Mouse (Mus musculus) neural tube, embryonic 14.5 days (tissue): Measurements from ENCODE around the gene Klhl1. TPM values are rescaled to one million over a fixed set of nuclear protein-coding genes. Genes with fewer than 3 reads are reported as not detected.
A peak's percentile ranks its signal among the peaks of the same experiment; 100 is the strongest.
"Not testable (repeated sequence)": the region's sequence is repeated elsewhere in the genome, so short reads cannot be mapped to it uniquely, and the experiment has no call there.

ENCODE experiments used
- ATAC-seq: fragments of 200-750 bp; cut with Nextera tagmentation; 2 replicates; pipeline ENCODE4 v1.8.0; 2017; ENCODE audit warnings: low read depth, mild to moderate bottlenecking, moderate TSS enrichment, moderate library complexity
- H3K27ac ChIP-seq: fragments of 300-500 bp; sonication (generic); 2 replicates; pipeline ENCODE4 v1.5.1; 2014; ENCODE audit warnings: low read depth, mild to moderate bottlenecking, control low read depth, low read length, moderate library complexity, mixed read lengths
- H3K27me3 ChIP-seq: fragments of 300-500 bp; sonication (generic); 2 replicates; pipeline ENCODE4 v1.6.1; 2014; ENCODE audit warnings: low read length; ENCODE audit not compliant: control insufficient read depth, insufficient read depth
- H3K36me3 ChIP-seq: fragments of 300-500 bp; sonication (generic); 2 replicates; pipeline ENCODE4 v1.6.1; 2014; ENCODE audit warnings: low read length, mixed read lengths; ENCODE audit not compliant: control insufficient read depth, insufficient read depth
- H3K4me1 ChIP-seq: fragments of 300-500 bp; sonication (generic); 2 replicates; pipeline ENCODE4 v1.6.1; 2014; ENCODE audit warnings: low read length; ENCODE audit not compliant: control insufficient read depth, insufficient read depth
- H3K4me2 ChIP-seq: fragments of 300-500 bp; sonication (generic); 2 replicates; pipeline ENCODE4 v1.6.1; 2014; ENCODE audit warnings: mild to moderate bottlenecking, low read depth, low read length, control low read depth
- H3K4me3 ChIP-seq: fragments of 300-500 bp; sonication (generic); 2 replicates; pipeline ENCODE4 v1.5.1; 2014; ENCODE audit warnings: low read depth, low read length, control low read depth, mixed read lengths
- H3K9ac ChIP-seq: fragments of 300-500 bp; sonication (generic); replicated peaks from 2 replicates; pipeline ENCODE4 v1.6.1; 2014; ENCODE audit warnings: low read depth, mild to moderate bottlenecking, control low read depth, low read length, mixed read lengths
- H3K9me3 ChIP-seq: fragments of 300-500 bp; sonication (generic); 2 replicates; pipeline ENCODE4 v1.6.1; 2016; ENCODE audit warnings: low read length; ENCODE audit not compliant: control insufficient read depth
- WGBS: fragments of 180-500 bp; shearing (Covaris S2); extraction: QIAGEN DNeasy Blood & Tissue Kit; methylation state at CpG from one replicate; pipeline ENCODE4 v1.1.7; 2014; 5-methylcytosine and 5-hydroxymethylcytosine counted together
- polyA plus RNA-seq: library from polyadenylated mRNA; unstranded; fragments of >200 nt; fragmentation: Nextera tagmentation; extraction: Ambion mirVana; gene quantifications from 2 replicates; pipeline ENCODE4 v1.2.1, GENCODE M21; 2014

The Klhl1 gene
- polyA plus RNA-seq, 1 experiment from 2014 or later: 11.8 TPM

DNA sequence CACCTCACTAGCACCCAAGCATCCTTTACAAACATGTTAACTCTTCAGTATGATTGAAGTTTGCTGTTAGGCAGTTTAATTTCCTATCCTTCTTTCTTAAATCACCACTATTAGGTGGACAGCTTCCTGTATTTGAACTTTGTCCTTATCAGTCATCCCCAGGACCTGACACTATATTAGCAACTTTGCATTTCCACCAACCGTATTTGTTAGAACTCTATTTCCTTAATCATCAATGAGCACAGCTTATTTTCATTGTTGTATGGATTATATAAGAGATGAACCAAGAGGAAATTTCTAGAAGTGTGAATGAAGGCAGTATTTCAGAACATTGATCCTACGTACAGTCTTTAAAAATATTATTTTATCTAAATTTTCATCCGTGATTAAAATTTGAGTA, 156.2 kb downstream of the Klhl1 start:
- H3K9me3 ChIP-seq: no peaks in the 10 kb centered on the region
- H3K4me3 ChIP-seq: no peak overlapping the region
- no peaks in the 10 kb centered on the region for H3K27me3 ChIP-seq
- no peak overlapping the region for H3K27ac ChIP-seq
- H3K4me1 ChIP-seq: no peaks in the 10 kb centered on the region
- no peak overlapping the region for H3K9ac ChIP-seq
- H3K36me3 ChIP-seq: no peaks in the 10 kb centered on the region
- no peak for ATAC-seq
- 87% methylated on average over 3 of the region's 3 CpGs for WGBS
- no peak overlapping the region for H3K4me2 ChIP-seq

DNA sequence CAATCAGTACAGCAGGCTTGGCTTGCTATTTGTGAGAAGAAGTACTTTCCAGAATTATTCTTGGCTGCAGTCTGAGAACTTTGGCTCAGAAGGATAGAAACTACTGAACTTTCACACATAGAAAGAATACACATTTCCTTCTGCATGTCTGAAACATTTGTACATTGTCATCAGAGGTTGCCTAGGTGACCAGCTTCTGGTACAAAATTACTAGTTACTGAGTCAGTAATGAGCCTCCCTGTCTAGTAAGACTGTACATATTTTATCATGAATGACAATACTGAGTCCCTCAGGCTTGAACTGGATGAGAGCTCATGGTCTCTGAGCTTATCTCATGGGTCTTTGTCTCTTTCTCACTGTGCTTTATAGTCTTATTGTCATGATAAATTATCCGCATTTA, 170.7 kb downstream of the Klhl1 start:
- Histone ChIP-seq H3K4me2 (no peak overlapping the region), H3K9ac (no peak overlapping the region), H3K27me3 (no peaks in the 10 kb centered on the region), H3K4me3 (no peak overlapping the region), H3K27ac (no peak overlapping the region), H3K9me3 (no peaks in the 10 kb centered on the region), H3K4me1 (no peaks in the 10 kb centered on the region), H3K36me3 (no peaks in the 10 kb centered on the region)
- 90% methylated on average over 1 of the region's 1 CpGs for WGBS
- no peak for ATAC-seq

DNA sequence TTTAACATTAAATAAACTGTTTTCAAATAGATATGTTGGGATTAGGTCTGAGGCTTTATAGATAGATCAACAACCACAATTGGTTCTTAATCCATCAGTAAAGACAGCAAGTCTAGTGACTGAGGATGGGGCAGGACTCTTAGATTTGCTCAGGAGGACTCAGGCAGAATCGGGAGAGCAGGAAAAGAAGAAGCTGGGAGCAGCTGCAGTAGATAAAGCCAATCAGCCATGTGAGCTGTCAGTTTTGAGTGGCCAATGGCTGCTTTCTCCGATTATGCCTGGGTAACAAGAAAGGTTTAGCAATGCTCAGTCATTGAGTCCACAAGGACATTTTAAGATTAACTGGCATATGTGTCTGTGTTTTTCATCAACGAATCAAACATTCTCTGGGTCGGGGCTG, 187.8 kb downstream of the Klhl1 start:
- H3K27ac ChIP-seq: no peak overlapping the region
- no peaks in the 10 kb centered on the region for H3K36me3 ChIP-seq
- no peak overlapping the region for H3K9ac ChIP-seq
- no peaks in the 10 kb centered on the region for H3K27me3 ChIP-seq
- no peak overlapping the region for H3K4me3 ChIP-seq
- H3K9me3 ChIP-seq: no peaks in the 10 kb centered on the region
- peak; percentile 21; the same call in 1 of the 2 replicates for ATAC-seq
- no peaks in the 10 kb centered on the region for H3K4me1 ChIP-seq
- no peak overlapping the region for H3K4me2 ChIP-seq
- 46% methylated on average over 4 of the region's 4 CpGs for WGBS

- 26% methylated on average over 6 of the region's 6 CpGs for WGBS
- Histone ChIP-seq H3K36me3 (no peaks in the 10 kb centered on the region), H3K27me3 (no peaks in the 10 kb centered on the region), H3K4me3 (no peak overlapping the region), H3K9me3 (no peaks in the 10 kb centered on the region), H3K27ac (no peak overlapping the region), H3K4me1 (no peaks in the 10 kb centered on the region), H3K9ac (no peak overlapping the region), H3K4me2 (no peak overlapping the region)
- no peak for ATAC-seq
Measured at GRCm38 (mm10) chr14:96217805-96218441, 301.0 kb downstream of the Klhl1 start.

DNA sequence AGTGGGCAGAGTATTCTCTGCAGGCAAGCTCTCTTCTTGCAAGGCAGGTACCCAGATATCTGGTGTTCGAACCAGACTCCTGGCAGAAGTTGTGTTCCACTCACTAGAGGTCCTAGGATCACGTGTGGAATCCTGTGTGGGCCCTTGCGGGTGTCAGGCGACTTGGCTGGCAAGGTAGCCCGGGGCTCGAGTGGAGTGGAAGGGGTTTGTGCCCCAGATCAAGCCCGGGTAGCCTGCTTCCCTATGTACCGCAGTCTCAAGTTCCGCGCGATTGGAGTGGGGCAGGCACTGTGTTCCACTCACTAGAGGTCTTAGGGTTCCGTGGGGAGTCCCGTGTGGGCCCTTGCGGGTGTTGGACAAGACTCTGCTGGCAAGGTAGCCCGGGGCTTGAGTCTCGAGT, 324.1 kb downstream of the Klhl1 start:
- not testable (repeated sequence) for H3K27me3 ChIP-seq, H3K36me3 ChIP-seq, ATAC-seq, H3K4me2 ChIP-seq, H3K9ac ChIP-seq, H3K27ac ChIP-seq, H3K4me1 ChIP-seq, H3K4me3 ChIP-seq, H3K9me3 ChIP-seq
- WGBS: 95% methylated on average over 14 of the region's 16 CpGs

DNA sequence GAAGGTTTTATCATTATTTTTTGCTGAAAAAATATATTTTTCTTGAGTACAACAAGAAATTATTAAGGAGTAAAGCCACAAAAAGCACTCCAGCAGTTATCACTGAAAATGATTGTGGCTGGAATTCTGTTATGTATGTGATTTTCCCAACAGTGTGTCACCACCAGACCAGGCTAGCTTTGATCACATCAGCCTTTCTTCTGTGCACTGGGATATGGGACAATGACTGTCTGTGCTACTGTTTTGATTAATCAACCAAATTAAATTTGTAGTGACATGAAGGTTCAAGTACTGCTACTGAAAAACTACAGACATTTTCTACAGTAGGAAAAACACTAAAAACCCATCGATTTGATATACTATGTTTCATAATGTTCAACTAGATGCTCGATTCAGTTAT, 344.4 kb downstream of the Klhl1 start:
- H3K9me3 ChIP-seq: no peaks in the 10 kb centered on the region
- H3K27me3 ChIP-seq: no peaks in the 10 kb centered on the region
- no peak overlapping the region for H3K4me3 ChIP-seq
- H3K36me3 ChIP-seq: no peaks in the 10 kb centered on the region
- H3K4me1 ChIP-seq: no peaks in the 10 kb centered on the region
- no peak for ATAC-seq
- WGBS: 88% methylated on average over 2 of the region's 2 CpGs
- H3K9ac ChIP-seq: no peak overlapping the region
- H3K27ac ChIP-seq: no peak overlapping the region
- H3K4me2 ChIP-seq: no peak overlapping the region

DNA sequence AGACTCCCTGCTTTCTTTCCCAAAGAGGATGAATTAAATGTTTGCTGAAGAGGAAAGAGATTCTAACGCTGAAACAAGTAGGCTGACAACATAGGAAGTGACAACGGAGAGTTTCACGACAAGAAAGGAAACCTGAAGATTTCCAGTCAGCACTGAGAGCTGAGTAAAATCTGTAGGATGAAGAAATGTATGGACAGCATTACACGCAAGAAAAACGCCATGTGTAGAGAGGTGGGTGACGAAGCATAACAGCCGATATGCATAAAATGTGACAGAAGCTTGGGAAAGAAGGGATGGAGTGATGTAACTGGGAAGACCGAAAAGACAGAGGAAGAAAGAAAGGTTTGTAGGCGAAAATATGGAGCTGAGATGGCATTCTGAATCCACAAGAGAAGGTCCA, 375.8 kb downstream of the Klhl1 start:
- WGBS: 75% methylated on average over 9 of the region's 9 CpGs
- H3K9me3 ChIP-seq: no peaks in the 10 kb centered on the region
- ATAC-seq: no peak
- H3K4me2 ChIP-seq: no peak overlapping the region
- no peaks in the 10 kb centered on the region for H3K36me3 ChIP-seq
- H3K4me3 ChIP-seq: no peak overlapping the region
- no peaks in the 10 kb centered on the region for H3K27me3 ChIP-seq
- no peak overlapping the region for H3K27ac ChIP-seq
- H3K4me1 ChIP-seq: no peaks in the 10 kb centered on the region
- no peak overlapping the region for H3K9ac ChIP-seq

GRCm38 (mm10) chr14:96140246-96140645, 378.7 kb downstream of the Klhl1 start:
- H3K4me3 ChIP-seq: no peak overlapping the region
- H3K36me3 ChIP-seq: no peaks in the 10 kb centered on the region
- no peak overlapping the region for H3K27ac ChIP-seq
- ATAC-seq: no peak
- H3K4me1 ChIP-seq: no peaks in the 10 kb centered on the region
- WGBS: 85% methylated on average over 2 of the region's 2 CpGs
- H3K9ac ChIP-seq: no peak overlapping the region
- no peaks in the 10 kb centered on the region for H3K9me3 ChIP-seq
- H3K4me2 ChIP-seq: no peak overlapping the region
- no peaks in the 10 kb centered on the region for H3K27me3 ChIP-seq

DNA sequence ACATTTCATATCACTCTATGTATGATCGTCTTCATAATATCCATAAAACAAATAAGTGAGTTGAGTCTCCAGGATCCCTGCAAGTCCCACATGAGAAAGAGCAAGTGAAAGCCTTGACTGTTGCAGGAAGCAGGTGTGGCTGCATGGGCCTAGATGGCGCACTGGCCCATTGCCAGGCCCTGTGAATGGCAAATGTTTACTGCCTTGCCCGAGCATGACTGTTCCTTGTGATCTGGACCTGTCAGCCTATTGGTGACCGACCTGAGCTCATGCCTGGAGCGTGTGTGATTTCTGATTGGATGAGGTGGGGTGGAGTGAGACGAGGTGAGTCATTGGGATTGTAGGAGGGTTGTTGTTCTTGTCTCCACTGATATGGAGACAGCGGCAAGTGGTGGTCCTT, 411.5 kb downstream of the Klhl1 start:
- ATAC-seq: 0 out of 2 replicates have a peak, but pooled peaks have one; percentile 21

More for the DNA sequence above, 411.5 kb downstream of the Klhl1 start:
- Histone ChIP-seq H3K4me1 (no peaks in the 10 kb centered on the region), H3K9ac (no peak overlapping the region), H3K27me3 (no peaks in the 10 kb centered on the region), H3K4me2 (no peak overlapping the region), H3K9me3 (no peaks in the 10 kb centered on the region), H3K36me3 (no peaks in the 10 kb centered on the region), H3K4me3 (no peak overlapping the region), H3K27ac (no peak overlapping the region)
- WGBS: 82% methylated on average over 7 of the region's 7 CpGs
